In genomic region chr1:87217938-87218337, GRCm38 (mm10) we compare ENCODE assay signal across 11 mouse cellular contexts. TPM values are rescaled to one million over a fixed set of nuclear protein-coding genes. Genes with fewer than 3 reads are reported as not detected.
A peak's percentile ranks its signal among the peaks of the same experiment; 100 is the strongest.
DNase-seq lines count a peak whose midpoint lies in the region; ATAC-seq and TF ChIP-seq lines count a peak whose summit lies in the region.
"Had no signal": no experiment of that assay in that cellular context is flagged by ENCODE, and none has a peak within 500 bp of the region (broad histone marks: within the 10 kb centered on the region; RNA-seq: fewer than 3 reads in every experiment).

No protein-coding gene starts in this region.

- H3K9ac ChIP-seq in intestine, postnatal 0 days (ENCODE audit: low read depth, low read length), result no peak overlapping the region
- H3K9ac ChIP-seq in intestine, embryonic 16.5 days (ENCODE audit: low read depth, low read length), result no peak overlapping the region
- no peak overlapping the region for H3K9ac ChIP-seq in kidney, embryonic 15.5 days
- no peak overlapping the region for H3K9ac ChIP-seq in midbrain, embryonic 15.5 days
- H3K9ac ChIP-seq: neural tube, embryonic 12.5 days had no signal

- intact Hi-C loops in heart, postnatal 25 days (cut with DNase I), result no loop called here

- H3K4me3 ChIP-seq in intestine, postnatal 0 days (ENCODE audit: low read depth, low read length), result no peak overlapping the region
- H3K4me3 ChIP-seq in intestine, embryonic 16.5 days (ENCODE audit: low read length), result no peak overlapping the region
- no peak overlapping the region for H3K4me3 ChIP-seq in kidney, embryonic 15.5 days (replicated peaks)
- H3K4me3 ChIP-seq in midbrain, embryonic 15.5 days, result no peak overlapping the region
- H3K4me3 ChIP-seq: hindbrain, embryonic 10.5 days; neural tube, embryonic 12.5 days had no signal

- 34% methylated on average over 3 of the region's 3 CpGs for WGBS in intestine, postnatal 0 days
- 57% methylated on average over 3 of the region's 3 CpGs for WGBS in intestine, embryonic 16.5 days
- 54% methylated on average over 3 of the region's 3 CpGs for WGBS in kidney, embryonic 15.5 days
- 70% methylated on average over 3 of the region's 3 CpGs for WGBS in midbrain, embryonic 15.5 days

- H3K9me3 ChIP-seq in intestine, postnatal 0 days (ENCODE audit: control insufficient read depth), result no peaks in the 10 kb centered on the region
- H3K9me3 ChIP-seq in intestine, embryonic 16.5 days (ENCODE audit: control insufficient read depth, low read length), result no peaks in the 10 kb centered on the region
- no peaks in the 10 kb centered on the region for H3K9me3 ChIP-seq in kidney, embryonic 15.5 days (replicated peaks)
- no peaks in the 10 kb centered on the region for H3K9me3 ChIP-seq in midbrain, embryonic 15.5 days
- H3K9me3 ChIP-seq: hindbrain, embryonic 10.5 days; neural tube, embryonic 12.5 days had no signal

- H3K4me1 ChIP-seq in intestine, postnatal 0 days (replicated peaks; ENCODE audit: control insufficient read depth, insufficient read depth, low read length), result peaks cover 13% of the 10 kb centered on the region; the same call in 1 of the 2 replicates
- H3K4me1 ChIP-seq in intestine, embryonic 16.5 days (ENCODE audit: control insufficient read depth, insufficient read depth, low read length), result peaks cover 20% of the 10 kb centered on the region
- peaks cover 35% of the 10 kb centered on the region for H3K4me1 ChIP-seq in kidney, embryonic 15.5 days
- H3K4me1 ChIP-seq in midbrain, embryonic 15.5 days, result peaks cover 44% of the 10 kb centered on the region

- H3K27me3 ChIP-seq in intestine, postnatal 0 days (replicated peaks; ENCODE audit: control insufficient read depth, insufficient read depth, low read length), result no peaks in the 10 kb centered on the region
- no peaks in the 10 kb centered on the region for H3K27me3 ChIP-seq in intestine, embryonic 16.5 days (replicated peaks; ENCODE audit: control insufficient read depth, insufficient read depth, low read length)
- no peaks in the 10 kb centered on the region for H3K27me3 ChIP-seq in kidney, embryonic 15.5 days
- no peaks in the 10 kb centered on the region for H3K27me3 ChIP-seq in midbrain, embryonic 15.5 days (replicated peaks)
- H3K27me3 ChIP-seq: neural tube, embryonic 12.5 days had no signal

- TF ChIP-seq CTCF in intestine, postnatal 0 days (IDR thresholded peaks at IDR 0.05; ENCODE audit: low read depth), result peak; percentile 78

- peaks cover 35% of the 10 kb centered on the region for H3K36me3 ChIP-seq in intestine, postnatal 0 days (ENCODE audit: control insufficient read depth, insufficient read depth)
- peaks cover 23% of the 10 kb centered on the region for H3K36me3 ChIP-seq in intestine, embryonic 16.5 days (ENCODE audit: control insufficient read depth, insufficient read depth, low read length)
- H3K36me3 ChIP-seq in kidney, embryonic 15.5 days, result peaks cover 47% of the 10 kb centered on the region
- peaks cover 36% of the 10 kb centered on the region for H3K36me3 ChIP-seq in midbrain, embryonic 15.5 days (replicated peaks)

- DNase-seq in 416B (ENCODE audit: low read depth) (peak; percentile 75), ES-CJ7 (ENCODE audit: low read depth, low spot score) (peak; percentile 79)
- no peak for DNase-seq in layer of hippocampus, adult 18-20 months (ENCODE audit: low spot score in 2 of 2)
- DNase-seq in heart, postnatal 25 days (ENCODE audit: low spot score), result no peak

- no peak overlapping the region for H3K27ac ChIP-seq in intestine, postnatal 0 days (ENCODE audit: low read depth, low read length)
- H3K27ac ChIP-seq in intestine, embryonic 16.5 days (ENCODE audit: low read length), result no peak overlapping the region
- 0 out of 2 replicates have a peak overlapping the region, but pooled peaks have one; percentile 28 for H3K27ac ChIP-seq in kidney, embryonic 15.5 days
- no peak overlapping the region for H3K27ac ChIP-seq in midbrain, embryonic 15.5 days
- H3K27ac ChIP-seq: hindbrain, embryonic 10.5 days; neural tube, embryonic 12.5 days had no signal

- no peak for ATAC-seq in intestine, postnatal 0 days
- ATAC-seq in intestine, embryonic 16.5 days, result no peak
- no peak for ATAC-seq in kidney, embryonic 15.5 days (replicated peaks; ENCODE audit: low FRiP score)
- ATAC-seq in midbrain, embryonic 15.5 days (replicated peaks), result no peak

- no peak overlapping the region for H3K4me2 ChIP-seq in intestine, postnatal 0 days (replicated peaks; ENCODE audit: low read depth)
- no peak overlapping the region for H3K4me2 ChIP-seq in intestine, embryonic 16.5 days (ENCODE audit: low read depth, low read length)
- no peak overlapping the region for H3K4me2 ChIP-seq in kidney, embryonic 15.5 days
- H3K4me2 ChIP-seq in midbrain, embryonic 15.5 days, result no peak overlapping the region
- H3K4me2 ChIP-seq: neural tube, embryonic 12.5 days had no signal

RNA-seq across cellular contexts. Expression of gene Eif4e2, which starts 4.2 kb away (rescaled TPM):
- polyA plus RNA-seq in intestine, postnatal 0 days (2015; fragmentation: Nextera tagmentation; extraction: Ambion mirVana), result 175 and 179 TPM in 2 replicates
- 161 and 172 TPM in 2 replicates for polyA plus RNA-seq in intestine, embryonic 16.5 days (2015; fragmentation: Nextera tagmentation; extraction: Ambion mirVana)
- polyA plus RNA-seq in kidney, embryonic 15.5 days (2015; fragmentation: Nextera tagmentation; extraction: Ambion mirVana), result 164 and 168 TPM in 2 replicates
- 10 to 100 TPM; 56.9 to 59.4 TPM for total RNA-seq in layer of hippocampus, adult 18-20 months (2021)
- 10 to 100 TPM; 47.5 to 52.2 TPM for total RNA-seq in heart, postnatal 25 days (2021)
- polyA plus RNA-seq in midbrain, embryonic 15.5 days (2015; fragmentation: Nextera tagmentation; extraction: Ambion mirVana), result 91.7 and 95.4 TPM in 2 replicates

RNA-seq across cellular contexts. Expression of gene Chrng, which starts 13.5 kb away (rescaled TPM):
- not detected in 2 replicates for polyA plus RNA-seq in intestine, postnatal 0 days (2015; fragmentation: Nextera tagmentation; extraction: Ambion mirVana)
- 0.13 and 0.21 TPM in 2 replicates for polyA plus RNA-seq in intestine, embryonic 16.5 days (2015; fragmentation: Nextera tagmentation; extraction: Ambion mirVana)
- polyA plus RNA-seq in kidney, embryonic 15.5 days (2015; fragmentation: Nextera tagmentation; extraction: Ambion mirVana), result 2.0 and 4.3 TPM in 2 replicates
- total RNA-seq in layer of hippocampus, adult 18-20 months (2021), result not detected
- not detected for total RNA-seq in heart, postnatal 25 days (2021)
- polyA plus RNA-seq in midbrain, embryonic 15.5 days (2015; fragmentation: Nextera tagmentation; extraction: Ambion mirVana), result not detected in 2 replicates
- polyA plus RNA-seq: frontal cortex, adult 2 months had no signal

RNA-seq across cellular contexts. Expression of gene Chrnd, which starts 27.5 kb away (rescaled TPM):
- polyA plus RNA-seq in intestine, postnatal 0 days (2015; fragmentation: Nextera tagmentation; extraction: Ambion mirVana), result not detected in 2 replicates
- polyA plus RNA-seq in intestine, embryonic 16.5 days (2015; fragmentation: Nextera tagmentation; extraction: Ambion mirVana), result 0.05 TPM in 1 of 2 replicates, not detected in the other
- polyA plus RNA-seq in kidney, embryonic 15.5 days (2015; fragmentation: Nextera tagmentation; extraction: Ambion mirVana), result 1.1 and 1.6 TPM in 2 replicates
- total RNA-seq in layer of hippocampus, adult 18-20 months (2021), result not detected
- not detected for total RNA-seq in heart, postnatal 25 days (2021)
- not detected in 2 replicates for polyA plus RNA-seq in midbrain, embryonic 15.5 days (2015; fragmentation: Nextera tagmentation; extraction: Ambion mirVana)
- polyA plus RNA-seq: frontal cortex, adult 2 months; hindbrain, embryonic 10.5 days had no signal

RNA-seq across cellular contexts. Expression of gene Prss56, which starts 34.8 kb away (rescaled TPM):
- not detected in 2 replicates for polyA plus RNA-seq in intestine, postnatal 0 days (2015; fragmentation: Nextera tagmentation; extraction: Ambion mirVana)
- not detected in 2 replicates for polyA plus RNA-seq in intestine, embryonic 16.5 days (2015; fragmentation: Nextera tagmentation; extraction: Ambion mirVana)
- 0.09 TPM in 1 of 2 replicates, not detected in the other for polyA plus RNA-seq in kidney, embryonic 15.5 days (2015; fragmentation: Nextera tagmentation; extraction: Ambion mirVana)
- under 1 TPM in 1 of 2 experiments, not detected in 1; 0.15 TPM for total RNA-seq in layer of hippocampus, adult 18-20 months (2021)
- total RNA-seq in heart, postnatal 25 days (2021), result not detected
- polyA plus RNA-seq in midbrain, embryonic 15.5 days (2015; fragmentation: Nextera tagmentation; extraction: Ambion mirVana), result 0.13 TPM in 1 of 2 replicates, not detected in the other

RNA-seq across cellular contexts. Expression of gene Efhd1, which starts 46.2 kb away (rescaled TPM):
- polyA plus RNA-seq in intestine, postnatal 0 days (2015; fragmentation: Nextera tagmentation; extraction: Ambion mirVana), result 2.1 and 3.0 TPM in 2 replicates
- polyA plus RNA-seq in intestine, embryonic 16.5 days (2015; fragmentation: Nextera tagmentation; extraction: Ambion mirVana), result 1.2 and 1.8 TPM in 2 replicates
- 5.7 and 5.8 TPM in 2 replicates for polyA plus RNA-seq in kidney, embryonic 15.5 days (2015; fragmentation: Nextera tagmentation; extraction: Ambion mirVana)
- 10 to 100 TPM; 19.1 to 20.0 TPM for total RNA-seq in layer of hippocampus, adult 18-20 months (2021)
- 1 to 10 TPM; 3.2 to 3.3 TPM for total RNA-seq in heart, postnatal 25 days (2021)
- 0.58 and 1.2 TPM in 2 replicates for polyA plus RNA-seq in midbrain, embryonic 15.5 days (2015; fragmentation: Nextera tagmentation; extraction: Ambion mirVana)

Comparison
In these comparisons a context has a peak if more than half of its experiments do, and no peak if none do; other contexts are left out.
1. DNase-seq: peak in 416B (single experiment) and ES-CJ7 (single experiment); none in layer of hippocampus, adult 18-20 months (0 of 2) and heart, postnatal 25 days (single experiment).